Mouse (Mus musculus): ENCODE results near the gene Itm2a.

Itm2a gene

GRCm38 (mm10) chrX:107402915-107403912, at the start of gene Itm2a:
Gene Itm2a (minus strand): TSS chrX:107403376.
- DNase-seq (ENCODE audit: low read depth), result no peak

- DNase-seq (ENCODE audit: low read depth), result peak; percentile 10
Measured at GRCm38 (mm10) chrX:107435887-107436286, 32.7 kb upstream of the Itm2a start.

GRCm38 (mm10) chrX:107421304-107421703, 18.1 kb upstream of the Itm2a start:
- no peak for DNase-seq (ENCODE audit: low read depth)

GRCm38 (mm10) chrX:107417345-107417744, 14.2 kb upstream of the Itm2a start:
- DNase-seq (ENCODE audit: low read depth), result no peak

GRCm38 (mm10) chrX:107415999-107416398, 12.8 kb upstream of the Itm2a start:
- no peak for DNase-seq (ENCODE audit: low read depth)

- no peak for DNase-seq (ENCODE audit: low read depth)
Measured at GRCm38 (mm10) chrX:107402481-107402880, 695 bp downstream of the Itm2a start.

- DNase-seq (ENCODE audit: low read depth), result no peak
Measured at GRCm38 (mm10) chrX:107399087-107399486, 4.1 kb downstream of the Itm2a start.

GRCm38 (mm10) chrX:107393256-107393655, 9.9 kb downstream of the Itm2a start:
- no peak for DNase-seq (ENCODE audit: low read depth)

GRCm38 (mm10) chrX:107375329-107375728, 27.8 kb downstream of the Itm2a start:
- no peak for DNase-seq (ENCODE audit: low read depth)
